Mouse (Mus musculus) bone marrow macrophage, adult 2 months (primary cell): ENCODE results near the gene Pigr.

Experiments used
- CTCF ChIP-seq: IDR thresholded peaks from 2 replicates; pipeline ENCODE4 v1.5.1; 2012; ENCODE audit warnings: low read depth, mild to moderate bottlenecking, low read length, moderate library complexity
- POLR2A ChIP-seq: IDR thresholded peaks from 2 replicates; pipeline ENCODE4 v1.6.1; 2012; ENCODE audit warnings: mild to moderate bottlenecking, low read depth, low read length, borderline replicate concordance

- TF ChIP-seq POLR2A: no peak
- TF ChIP-seq CTCF: no peak
Measured at GRCm38 (mm10) chr1:130789512-130790451, 36.7 kb upstream of the Pigr start.
